Mouse (Mus musculus): ENCODE results near the gene Gm47283.
"Not testable (repeated sequence)": the region's sequence is repeated elsewhere in the genome, so short reads cannot be mapped to it uniquely, and the experiment has no call there.

DNA sequence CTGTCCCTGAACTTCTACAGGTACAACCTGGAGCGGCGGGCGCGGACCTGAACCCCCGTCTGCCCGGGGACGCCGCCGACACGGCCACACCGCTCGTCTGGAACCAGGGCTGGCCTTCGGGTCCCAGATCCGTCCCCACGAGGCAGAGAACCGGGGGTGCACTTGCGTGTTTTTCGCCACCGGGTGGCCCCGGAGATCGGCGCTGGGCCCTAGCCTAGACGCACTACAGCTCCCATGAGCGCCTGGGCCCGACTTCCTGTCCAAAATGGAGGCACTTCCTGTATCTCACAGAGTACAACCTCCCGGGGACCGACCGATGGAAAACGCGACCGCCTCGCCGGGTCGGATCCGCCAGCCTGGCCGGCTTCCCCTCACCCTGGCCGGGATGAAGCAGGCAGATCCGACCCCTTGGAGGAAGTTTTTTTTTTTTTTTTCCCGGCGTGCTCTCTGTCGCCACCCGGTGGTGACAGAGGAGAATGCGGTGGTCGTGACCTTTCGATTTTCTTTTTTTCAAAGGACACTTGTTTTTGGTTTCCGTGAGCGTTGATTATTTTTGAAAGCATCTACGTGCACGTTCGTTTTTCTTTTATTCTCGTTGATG, 40.1 kb upstream of the Gm47283 start:
- not testable (repeated sequence) for TF ChIP-seq POLR2A (IDR thresholded peaks at IDR 0.05; ENCODE audit: control insufficient read depth in 1 of 2, insufficient read depth in 1 of 2, low read depth in 1 of 2, low read length in 2 of 2, poor library complexity in 1 of 2); GATA1 (IDR thresholded peaks at IDR 0.05; ENCODE audit: low read depth, low read length); CTCF (IDR thresholded peaks at IDR 0.05 in 2 of 3, conservative IDR thresholded peaks at IDR 0.05 in 1 of 3; ENCODE audit: control insufficient read depth in 1 of 3, insufficient read depth in 1 of 3, low read depth in 2 of 3, low read length in 3 of 3, poor library complexity in 1 of 3, severe bottlenecking in 1 of 3); JUND (IDR thresholded peaks at IDR 0.05; ENCODE audit: low read depth, low read length); HCFC1 (IDR thresholded peaks at IDR 0.05; ENCODE audit: low read depth, low read length)

Data from MEL (cell line).